12 mouse cellular contexts compared by ENCODE assay signal in the genomic region with DNA sequence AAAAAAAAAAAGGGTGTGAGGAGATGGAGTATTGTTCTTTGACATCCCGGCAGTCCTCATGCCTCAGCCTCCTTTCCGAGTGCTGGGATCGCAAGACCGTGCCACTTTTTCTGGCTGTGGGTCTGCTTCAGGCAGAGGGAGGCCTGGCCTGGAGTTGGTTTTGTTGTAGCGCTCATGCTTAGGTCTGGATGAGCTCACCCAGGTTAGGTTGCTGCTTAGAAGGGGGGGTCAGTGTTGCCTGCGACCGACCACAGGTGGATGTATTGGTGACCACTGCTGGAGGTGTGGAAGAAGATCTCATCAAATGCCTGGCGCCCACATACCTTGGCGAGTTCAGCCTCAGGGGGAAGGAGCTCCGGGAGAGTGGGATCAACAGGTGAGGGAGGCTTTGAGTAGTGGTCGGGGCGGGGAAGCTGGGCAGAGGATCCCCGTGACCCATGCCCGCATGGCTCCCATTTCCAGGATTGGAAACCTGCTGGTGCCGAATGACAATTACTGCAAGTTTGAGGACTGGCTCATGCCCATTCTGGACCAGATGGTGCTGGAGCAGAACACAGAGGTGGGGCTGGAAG. TPM values are rescaled to one million over a fixed set of nuclear protein-coding genes. Genes with fewer than 3 reads are reported as not detected.
DNase-seq lines count a peak whose midpoint lies in the region; ATAC-seq lines count a peak whose summit lies in the region.
"Had no signal": no experiment of that assay in that cellular context is flagged by ENCODE, and none has a peak within 500 bp of the region (broad histone marks: within the 10 kb centered on the region; RNA-seq: fewer than 3 reads in every experiment).

No protein-coding gene starts in this region.

- ATAC-seq in megakaryocyte, adult 5-6 weeks (ENCODE audit: poor library complexity, severe bottlenecking), result no peak
- no peak for ATAC-seq in hindbrain, embryonic 14.5 days (ENCODE audit: low FRiP score)
- no peak for ATAC-seq in neural tube, embryonic 13.5 days (ENCODE audit: low read depth)

- peak overlapping the region; percentile 65 for H3K4me3 ChIP-seq in megakaryocyte, embryonic 14.5 days (replicated peaks)
- peak overlapping the region; percentile 83 for H3K4me3 ChIP-seq in hindbrain, embryonic 14.5 days (replicated peaks; ENCODE audit: low read length)
- no peak overlapping the region for H3K4me3 ChIP-seq in neural tube, embryonic 13.5 days

- no peak overlapping the region; the same call in 1 of the 2 replicates for H3K9ac ChIP-seq in hindbrain, embryonic 14.5 days
- 0 out of 2 replicates have a peak overlapping the region, but pooled peaks have one; percentile 3 for H3K9ac ChIP-seq in neural tube, embryonic 13.5 days

- DNase-seq in heart, adult 11 months, result peak; percentile 94
- DNase-seq in heart, postnatal 25 days (ENCODE audit: low spot score), result no peak
- DNase-seq in hindbrain, embryonic 14.5 days (ENCODE audit: low spot score), result no peak
- DNase-seq in ovary, postnatal 10 days (ENCODE audit: low spot score), result no peak
- no peak for DNase-seq in urinary bladder, adult 18-20 months (ENCODE audit: low spot score in 2 of 2)
- DNase-seq: heart, adult 18-20 months; lung, adult 18-20 months had no signal

- no peak overlapping the region for H3K27ac ChIP-seq in hindbrain, embryonic 14.5 days
- H3K27ac ChIP-seq in neural tube, embryonic 13.5 days (replicated peaks), result no peak overlapping the region

- peaks cover 61% of the 10 kb centered on the region for H3K36me3 ChIP-seq in megakaryocyte, embryonic 14.5 days (replicated peaks; ENCODE audit: low read length)
- H3K36me3 ChIP-seq in hindbrain, embryonic 14.5 days (replicated peaks; ENCODE audit: control insufficient read depth, insufficient read depth), result peaks cover 53% of the 10 kb centered on the region
- peaks cover 52% of the 10 kb centered on the region for H3K36me3 ChIP-seq in neural tube, embryonic 13.5 days

- intact Hi-C loops in heart, postnatal 25 days (cut with DNase I), result loop anchor here (10.0 kb wide), 3 partner anchors 222 to 482 kb away; partner anchors contain the start of genes Dnaja2, Orc6 and Vps35

- whole genome bisulfite sequencing in hindbrain, embryonic 14.5 days, result 93% methylated on average over 15 of the region's 15 CpGs
- 92% methylated on average over 15 of the region's 15 CpGs for WGBS in neural tube, embryonic 13.5 days

- H3K4me2 ChIP-seq in hindbrain, embryonic 14.5 days (replicated peaks), result no peak overlapping the region
- H3K4me2 ChIP-seq in neural tube, embryonic 13.5 days, result peak overlapping the region; percentile 59; the same call in 1 of the 2 replicates

- H3K27me3 ChIP-seq in megakaryocyte, embryonic 14.5 days (replicated peaks), result no peaks in the 10 kb centered on the region
- H3K27me3 ChIP-seq in hindbrain, embryonic 14.5 days (ENCODE audit: control insufficient read depth, insufficient read depth, low read length), result no peaks in the 10 kb centered on the region
- no peaks in the 10 kb centered on the region for H3K27me3 ChIP-seq in neural tube, embryonic 13.5 days

- H3K9me3 ChIP-seq in megakaryocyte, embryonic 14.5 days, result no peaks in the 10 kb centered on the region
- H3K9me3 ChIP-seq in hindbrain, embryonic 14.5 days (ENCODE audit: control insufficient read depth, low read length), result no peaks in the 10 kb centered on the region
- H3K9me3 ChIP-seq in neural tube, embryonic 13.5 days, result no peaks in the 10 kb centered on the region

- peaks cover 39% of the 10 kb centered on the region for H3K4me1 ChIP-seq in megakaryocyte, embryonic 14.5 days
- H3K4me1 ChIP-seq in hindbrain, embryonic 14.5 days (replicated peaks; ENCODE audit: control insufficient read depth, insufficient read depth, low read length), result peaks cover 15% of the 10 kb centered on the region
- H3K4me1 ChIP-seq in neural tube, embryonic 13.5 days (replicated peaks), result peaks cover 24% of the 10 kb centered on the region

RNA-seq across cellular contexts. Expression of gene Dhps, which starts 1.6 kb away (rescaled TPM):
- total RNA-seq in heart, postnatal 25 days (2021), result 10 to 100 TPM; 26.4 to 26.5 TPM
- polyA plus RNA-seq in megakaryocyte, embryonic 14.5 days (2012; ENCODE audit: insufficient read depth, low replicate concordance), result 43.5 and 103 TPM in 2 replicates
- total RNA-seq in megakaryocyte, adult 5-6 weeks (2015), result 50.9 and 55.1 TPM in 2 replicates
- 26.9 and 30.2 TPM in 2 replicates for total RNA-seq in megakaryocyte, adult 5-6 weeks (2017)
- polyA plus RNA-seq in hindbrain, embryonic 14.5 days (2014; fragmentation: Nextera tagmentation; extraction: Ambion mirVana), result 105 and 113 TPM in 2 replicates
- 86.9 and 109 TPM in 2 replicates for polyA plus RNA-seq in neural tube, embryonic 13.5 days (2015; fragmentation: Nextera tagmentation; extraction: Ambion mirVana)

RNA-seq across cellular contexts. Expression of gene Gm5741, which starts 5.3 kb away (rescaled TPM):
- not detected for total RNA-seq in heart, postnatal 25 days (2021)
- 8.7 TPM in 1 of 2 replicates, not detected in the other for polyA plus RNA-seq in megakaryocyte, embryonic 14.5 days (2012; ENCODE audit: insufficient read depth, low replicate concordance)
- total RNA-seq in megakaryocyte, adult 5-6 weeks (2015), result not detected in 2 replicates
- total RNA-seq in megakaryocyte, adult 5-6 weeks (2017), result not detected in 2 replicates
- polyA plus RNA-seq in hindbrain, embryonic 14.5 days (2014; fragmentation: Nextera tagmentation; extraction: Ambion mirVana), result 1.4 TPM in 1 of 2 replicates, not detected in the other
- 1.5 TPM in 1 of 2 replicates, not detected in the other for polyA plus RNA-seq in neural tube, embryonic 13.5 days (2015; fragmentation: Nextera tagmentation; extraction: Ambion mirVana)
- total RNA-seq: heart, adult 18-20 months; layer of hippocampus, adult 8-10 months had no signal
- polyA plus RNA-seq: cortical plate, adult 2 months had no signal

RNA-seq across cellular contexts. Expression of gene Wdr83os, which starts 7.4 kb away (rescaled TPM):
- total RNA-seq in heart, postnatal 25 days (2021), result 10 to 100 TPM; 39.4 to 43.1 TPM
- polyA plus RNA-seq in megakaryocyte, embryonic 14.5 days (2012; ENCODE audit: insufficient read depth, low replicate concordance), result 8.8 and 10.6 TPM in 2 replicates
- 116 and 119 TPM in 2 replicates for total RNA-seq in megakaryocyte, adult 5-6 weeks (2015)
- 27.8 and 39.4 TPM in 2 replicates for total RNA-seq in megakaryocyte, adult 5-6 weeks (2017)
- polyA plus RNA-seq in hindbrain, embryonic 14.5 days (2014; fragmentation: Nextera tagmentation; extraction: Ambion mirVana), result 119 and 136 TPM in 2 replicates
- 117 and 118 TPM in 2 replicates for polyA plus RNA-seq in neural tube, embryonic 13.5 days (2015; fragmentation: Nextera tagmentation; extraction: Ambion mirVana)

RNA-seq across cellular contexts. Expression of gene Wdr83, which starts 8.0 kb away (rescaled TPM):
- total RNA-seq in heart, postnatal 25 days (2021), result 10 to 100 TPM; 31.8 to 35.3 TPM
- 19.7 TPM in 1 of 2 replicates, not detected in the other for polyA plus RNA-seq in megakaryocyte, embryonic 14.5 days (2012; ENCODE audit: insufficient read depth, low replicate concordance)
- 17.0 and 20.5 TPM in 2 replicates for total RNA-seq in megakaryocyte, adult 5-6 weeks (2015)
- 9.9 and 12.5 TPM in 2 replicates for total RNA-seq in megakaryocyte, adult 5-6 weeks (2017)
- 41.2 and 43.9 TPM in 2 replicates for polyA plus RNA-seq in hindbrain, embryonic 14.5 days (2014; fragmentation: Nextera tagmentation; extraction: Ambion mirVana)
- polyA plus RNA-seq in neural tube, embryonic 13.5 days (2015; fragmentation: Nextera tagmentation; extraction: Ambion mirVana), result 56.5 and 58.6 TPM in 2 replicates

RNA-seq across cellular contexts. Expression of gene Man2b1, which starts 9.9 kb away (rescaled TPM):
- 10 to 100 TPM; 24.7 to 26.5 TPM for total RNA-seq in heart, postnatal 25 days (2021)
- polyA plus RNA-seq in megakaryocyte, embryonic 14.5 days (2012; ENCODE audit: insufficient read depth, low replicate concordance), result 3.8 and 26.4 TPM in 2 replicates
- 204 TPM in 2 replicates for total RNA-seq in megakaryocyte, adult 5-6 weeks (2015)
- 159 and 161 TPM in 2 replicates for total RNA-seq in megakaryocyte, adult 5-6 weeks (2017)
- polyA plus RNA-seq in hindbrain, embryonic 14.5 days (2014; fragmentation: Nextera tagmentation; extraction: Ambion mirVana), result 17.3 and 20.1 TPM in 2 replicates
- polyA plus RNA-seq in neural tube, embryonic 13.5 days (2015; fragmentation: Nextera tagmentation; extraction: Ambion mirVana), result 18.7 and 19.2 TPM in 2 replicates

Comparison
In these comparisons a context has a peak if more than half of its experiments do, and no peak if none do; other contexts are left out.
1. RNA of gene Wdr83os, which starts 7.4 kb away (polyA plus RNA-seq): 119 to 136 TPM in hindbrain, embryonic 14.5 days and 117 to 118 TPM in neural tube, embryonic 13.5 days; 8.8 to 10.6 TPM in megakaryocyte, embryonic 14.5 days; every median in the first group is over 10 times any median in the second.